Comparison of ENCODE assay signal across 7 mouse cellular contexts in genomic region chr19:42089748-42090595, GRCm38 (mm10). TPM values are rescaled to one million over a fixed set of nuclear protein-coding genes. Genes with fewer than 3 reads are reported as not detected.
DNase-seq lines count a peak whose midpoint lies in the region; ATAC-seq lines count a peak whose summit lies in the region.

TSS of gene Pi4k2a (plus strand) at chr19:42090470.

- peaks cover 6% of the 10 kb centered on the region; the same call in 1 of the 2 replicates for H3K36me3 ChIP-seq in embryonic facial prominence, embryonic 12.5 days
- H3K36me3 ChIP-seq in limb, embryonic 11.5 days (ENCODE audit: control insufficient read depth, insufficient read depth, low read length), result no peaks in the 10 kb centered on the region
- no peaks in the 10 kb centered on the region for H3K36me3 ChIP-seq in midbrain, embryonic 14.5 days (ENCODE audit: control insufficient read depth, insufficient read depth, low read length)

- DNase-seq in adrenal gland, postnatal 25 days, result peak; percentile 99
- peak; percentile 100 for DNase-seq in heart, adult 11 months
- DNase-seq in kidney, adult 18-20 months, result peak; percentile 98
- DNase-seq in limb, embryonic 11.5 days (ENCODE audit: low spot score), result peak; percentile 98
- DNase-seq in midbrain, embryonic 14.5 days, result peak; percentile 100
- DNase-seq in spleen, adult 18-20 months, result peak; percentile 93 to 98

- no peaks in the 10 kb centered on the region for H3K9me3 ChIP-seq in embryonic facial prominence, embryonic 12.5 days
- H3K9me3 ChIP-seq in limb, embryonic 11.5 days (ENCODE audit: control insufficient read depth, low read length), result no peaks in the 10 kb centered on the region
- no peaks in the 10 kb centered on the region for H3K9me3 ChIP-seq in midbrain, embryonic 14.5 days (ENCODE audit: control insufficient read depth, low read length)

- H3K27me3 ChIP-seq in embryonic facial prominence, embryonic 12.5 days, result no peaks in the 10 kb centered on the region
- no peaks in the 10 kb centered on the region for H3K27me3 ChIP-seq in limb, embryonic 11.5 days (ENCODE audit: control insufficient read depth, insufficient read depth, low read length)
- H3K27me3 ChIP-seq in midbrain, embryonic 14.5 days (ENCODE audit: control insufficient read depth, insufficient read depth, low read length), result no peaks in the 10 kb centered on the region

- WGBS in embryonic facial prominence, embryonic 12.5 days, result 1% methylated on average over 55 of the region's 55 CpGs
- 1% methylated on average over 54 of the region's 55 CpGs for WGBS in limb, embryonic 11.5 days
- whole genome bisulfite sequencing in midbrain, embryonic 14.5 days, result 1% methylated on average over 55 of the region's 55 CpGs

- peaks cover 16% of the 10 kb centered on the region for H3K4me1 ChIP-seq in embryonic facial prominence, embryonic 12.5 days
- H3K4me1 ChIP-seq in limb, embryonic 11.5 days (ENCODE audit: control insufficient read depth, insufficient read depth, low read length), result peaks cover 9% of the 10 kb centered on the region; the same call in 1 of the 2 replicates
- H3K4me1 ChIP-seq in midbrain, embryonic 14.5 days (ENCODE audit: control insufficient read depth, insufficient read depth, low read length), result peaks cover 21% of the 10 kb centered on the region

- H3K4me3 ChIP-seq in embryonic facial prominence, embryonic 12.5 days, result peak within 1 kb of the TSS; percentile 95
- H3K4me3 ChIP-seq in limb, embryonic 11.5 days (ENCODE audit: low read depth, low read length), result peak within 1 kb of the TSS; percentile 93
- H3K4me3 ChIP-seq in midbrain, embryonic 14.5 days (replicated peaks; ENCODE audit: low read depth, low read length), result peak within 1 kb of the TSS; percentile 76

- H3K4me2 ChIP-seq in embryonic facial prominence, embryonic 12.5 days (replicated peaks), result peak within 1 kb of the TSS; percentile 76
- H3K4me2 ChIP-seq in limb, embryonic 11.5 days (ENCODE audit: low read depth, severe bottlenecking), result peak within 1 kb of the TSS; percentile 81
- peak within 1 kb of the TSS; percentile 87 for H3K4me2 ChIP-seq in midbrain, embryonic 14.5 days (ENCODE audit: low read length)

- peak within 1 kb of the TSS; percentile 92 for H3K27ac ChIP-seq in embryonic facial prominence, embryonic 12.5 days
- H3K27ac ChIP-seq in limb, embryonic 11.5 days (replicated peaks; ENCODE audit: low read depth, low read length), result peak within 1 kb of the TSS; percentile 59
- H3K27ac ChIP-seq in midbrain, embryonic 14.5 days (replicated peaks; ENCODE audit: low read depth, low read length), result peak within 1 kb of the TSS; percentile 86

- peak within 1 kb of the TSS; percentile 91 for H3K9ac ChIP-seq in embryonic facial prominence, embryonic 12.5 days
- peak within 1 kb of the TSS; percentile 78 for H3K9ac ChIP-seq in limb, embryonic 11.5 days (ENCODE audit: low read length)
- H3K9ac ChIP-seq in midbrain, embryonic 14.5 days (replicated peaks; ENCODE audit: low read length), result peak within 1 kb of the TSS; percentile 86

- ATAC-seq in embryonic facial prominence, embryonic 12.5 days (ENCODE audit: insufficient number of reproducible peaks, insufficient read depth, low FRiP score, low TSS enrichment), result peak; percentile 97
- peak; percentile 98 for ATAC-seq in limb, embryonic 11.5 days (ENCODE audit: insufficient number of reproducible peaks, low FRiP score, low TSS enrichment, low read depth)
- peak; percentile 98 for ATAC-seq in midbrain, embryonic 14.5 days (ENCODE audit: low FRiP score, low TSS enrichment)

RNA-seq across cellular contexts. Expression of gene Pi4k2a, which starts in this region (rescaled TPM):
- total RNA-seq in adrenal gland, postnatal 25 days (2021), result 58.2 and 62.4 TPM in 2 replicates
- 39.6 and 40.0 TPM in 2 replicates for polyA plus RNA-seq in embryonic facial prominence, embryonic 12.5 days (2016; fragmentation: Nextera tagmentation; extraction: Ambion mirVana)
- polyA plus RNA-seq in limb, embryonic 11.5 days (2014; fragmentation: Nextera tagmentation; extraction: Ambion mirVana), result 28.4 and 29.4 TPM in 2 replicates
- 33.1 and 40.8 TPM in 2 replicates for polyA plus RNA-seq in midbrain, embryonic 14.5 days (2014; fragmentation: Nextera tagmentation; extraction: Ambion mirVana)

Comparison
In these comparisons a context has a peak if more than half of its experiments do, and no peak if none do; other contexts are left out.
1. Peak in every context shown above with its lines: DNase-seq, ATAC-seq, H3K4me3 ChIP-seq and H3K27ac ChIP-seq.